Mouse (Mus musculus): ENCODE measurements at regions not wholly inside any gene's neighbourhood (a gene's known extent, or its start where the extent isn't known, plus 50 kb on each side); places are given as distances from the start of the nearest gene placed in this dataset.

DNA sequence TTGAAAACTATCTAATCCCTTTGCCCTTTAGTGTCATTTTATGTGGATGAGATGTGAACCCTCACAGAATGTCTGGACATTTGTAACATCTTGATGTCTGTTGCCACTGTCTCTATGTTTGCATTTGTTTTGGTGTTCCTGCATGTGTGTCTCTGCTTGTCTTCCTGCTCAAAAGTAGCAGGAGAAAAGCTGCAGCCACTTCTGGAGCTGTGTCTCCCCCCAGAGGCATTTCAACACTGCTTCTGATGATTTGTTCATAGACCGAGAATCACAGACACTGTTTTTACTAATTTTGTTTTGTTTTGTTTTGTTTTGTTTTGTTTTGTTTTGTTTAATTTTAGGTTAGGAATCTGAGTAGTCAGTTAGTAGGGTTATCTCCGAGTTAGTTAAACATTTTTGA lies 883.8 kb downstream of the Gbe1 start:
- DNase-seq: no peak

DNA sequence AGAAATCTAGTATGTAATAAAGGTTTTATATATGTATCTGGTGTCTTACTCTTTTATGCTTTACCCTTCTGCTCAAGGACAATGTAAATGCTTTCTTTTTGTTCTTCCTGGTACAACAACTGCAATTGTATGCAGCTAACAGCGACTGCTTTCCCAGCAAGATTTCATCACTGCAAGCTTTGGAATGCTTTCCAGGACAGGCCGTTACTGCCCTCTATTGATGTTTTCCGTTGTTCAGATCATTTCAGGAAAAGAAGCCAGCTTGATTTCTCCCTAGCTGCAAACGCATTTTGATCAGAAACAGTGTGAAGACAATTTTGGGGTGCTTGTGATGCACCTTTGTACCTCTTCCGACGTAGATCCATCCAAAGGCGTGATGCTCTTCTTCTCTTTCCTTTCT lies 895.1 kb downstream of the Gbe1 start:
- no peak for DNase-seq

DNA sequence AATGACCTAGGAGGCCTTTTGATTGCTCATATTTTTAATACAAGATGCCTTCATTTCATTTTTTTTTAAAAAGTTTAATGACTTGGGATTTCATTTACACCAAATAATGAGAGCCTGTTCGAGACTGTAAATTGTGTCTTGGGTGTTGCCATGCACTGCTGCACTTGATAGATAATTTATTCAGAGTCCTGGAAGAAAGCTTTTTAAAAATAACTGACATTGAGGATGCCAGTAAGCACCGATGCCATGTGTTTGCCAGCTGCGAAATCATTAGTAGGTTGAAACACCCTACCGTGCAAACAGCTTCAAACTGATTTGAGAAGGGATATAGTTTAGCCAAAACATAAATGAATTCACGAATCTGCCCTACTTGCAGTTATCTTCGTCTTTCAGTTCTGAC lies 910.7 kb downstream of the Gbe1 start:
- DNase-seq: no peak

DNA sequence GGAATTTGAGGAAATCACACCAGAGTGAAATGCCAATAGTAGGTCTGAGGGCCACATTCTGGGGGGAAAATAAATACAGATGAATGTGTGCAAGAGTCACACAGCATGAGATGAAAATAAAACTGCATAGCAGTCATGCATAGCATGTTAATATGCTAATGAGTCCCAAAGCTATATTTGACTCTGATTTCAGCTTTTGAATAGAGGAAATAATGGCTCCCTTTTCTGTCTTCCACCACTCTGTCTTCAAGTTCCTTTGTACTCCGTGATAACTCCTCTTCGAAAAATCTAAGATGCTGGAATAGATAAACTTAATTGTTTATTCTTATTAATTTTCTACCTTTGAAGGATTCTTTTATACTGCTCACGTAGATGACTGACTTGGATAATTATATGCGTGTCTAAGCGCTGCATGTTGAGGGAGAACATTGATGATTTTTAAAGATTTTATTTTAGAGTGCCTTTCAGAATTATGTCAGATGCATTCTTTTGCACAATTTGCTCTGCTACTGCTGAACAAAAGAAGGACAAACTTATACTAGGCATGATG lies 916.4 kb downstream of the Gbe1 start:
- DNase-seq: no peak

DNA sequence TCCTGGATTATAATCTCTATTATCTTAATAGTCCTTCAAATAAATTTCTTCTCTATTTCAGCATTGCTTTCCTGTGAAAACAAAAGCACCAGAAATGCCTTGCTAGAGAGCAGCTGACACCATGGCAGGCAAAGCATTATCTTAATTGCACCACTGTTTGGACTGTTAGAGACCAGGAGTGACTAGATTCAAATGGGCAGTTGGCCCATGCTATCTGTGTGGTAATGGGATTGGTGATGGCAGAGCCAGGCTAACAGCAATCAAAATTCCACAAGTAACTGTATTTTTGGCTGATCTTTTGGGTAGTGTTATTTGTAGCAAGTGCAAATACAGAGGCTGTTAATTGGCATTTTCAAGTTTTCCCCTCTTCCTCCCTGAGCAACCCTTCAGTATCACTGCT lies 929.3 kb downstream of the Gbe1 start:
- no peak for DNase-seq

DNA sequence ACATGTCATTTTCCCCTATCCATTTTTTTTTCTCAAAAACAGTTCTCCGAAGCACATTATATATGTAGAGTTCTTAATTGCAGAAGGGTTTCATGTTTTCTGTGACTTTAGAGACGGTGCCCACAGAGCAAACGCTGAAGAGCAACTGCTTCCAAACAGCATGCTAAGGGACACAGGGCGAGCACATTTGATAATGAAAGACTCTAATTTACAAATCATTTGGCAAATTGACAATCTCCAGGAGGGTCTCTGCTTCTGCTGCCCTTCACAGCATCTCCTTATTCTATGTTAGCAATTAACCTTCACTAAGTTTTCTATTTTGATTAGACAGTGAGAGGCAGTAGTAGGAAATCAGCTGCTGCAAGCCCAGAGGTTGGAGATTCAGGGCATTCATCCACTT lies 929.7 kb downstream of the Gbe1 start:
- no peak for DNase-seq

DNA sequence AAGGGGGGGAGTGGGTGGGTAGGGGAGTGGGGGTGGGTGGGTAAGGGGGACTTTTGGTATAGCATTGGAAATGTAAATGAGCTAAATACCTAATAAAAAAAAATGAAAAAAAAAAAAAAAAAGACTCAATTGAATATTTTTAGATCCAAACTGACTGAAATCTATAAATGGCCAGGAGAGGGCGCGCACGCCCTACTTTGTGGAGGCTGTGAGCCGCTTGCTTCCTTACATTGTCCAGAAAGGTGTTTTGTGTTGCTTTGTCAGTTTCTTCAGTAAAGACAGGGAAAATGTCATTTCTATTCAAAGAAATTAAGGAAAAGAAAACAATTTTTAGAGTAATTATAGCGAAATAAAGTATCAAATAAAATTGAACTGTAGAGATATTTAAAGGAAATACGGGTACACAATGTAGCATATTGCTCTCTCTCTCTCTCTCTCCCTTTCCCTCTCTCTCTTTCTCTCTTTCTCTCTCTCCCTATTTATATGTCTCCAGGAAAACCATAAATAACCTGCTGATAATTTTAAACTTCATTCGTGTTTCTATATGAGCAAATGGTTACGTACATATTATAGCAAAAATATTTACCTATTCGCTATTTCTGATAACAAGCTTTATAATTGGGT lies 933.9 kb downstream of the Gbe1 start:
- peak; percentile 49 to 71 for DNase-seq

DNA sequence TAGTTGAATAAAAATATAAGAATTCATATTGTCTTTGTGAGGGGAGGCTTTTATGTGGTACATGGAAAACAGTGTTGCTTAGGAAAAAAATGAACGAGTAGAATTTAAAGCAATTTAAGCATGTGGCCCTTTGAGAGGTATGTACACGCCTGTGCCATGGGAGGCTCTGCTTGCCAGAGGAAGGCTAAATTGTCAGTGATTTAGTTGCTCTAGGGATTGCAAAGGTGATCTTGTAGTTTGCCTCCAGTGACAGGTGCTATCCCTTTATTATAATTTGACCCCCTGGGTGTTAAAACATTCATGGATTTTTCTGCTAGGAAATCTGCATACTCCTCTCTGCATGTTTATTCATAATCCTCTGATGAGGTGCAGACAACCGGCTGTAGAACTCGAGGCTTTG lies 942.0 kb downstream of the Gbe1 start:
- DNase-seq: no peak

DNA sequence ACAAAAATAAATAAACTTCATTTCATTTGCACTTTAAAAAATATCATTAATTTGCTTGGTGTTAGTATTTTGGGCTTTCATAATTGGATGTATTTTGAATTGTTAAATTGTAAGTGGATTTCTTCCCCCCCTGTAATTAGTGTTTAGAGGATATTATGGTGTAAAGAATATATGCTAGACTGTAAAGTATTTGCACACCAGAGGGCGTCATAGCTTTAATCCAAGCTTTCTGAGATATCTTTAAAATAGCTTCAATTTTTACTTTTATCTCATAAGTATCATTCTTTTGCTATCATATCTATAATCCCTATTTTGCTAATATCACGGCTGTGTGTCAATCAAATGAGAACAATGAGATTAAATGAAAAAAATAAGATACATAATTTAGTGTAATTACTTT lies 942.4 kb downstream of the Gbe1 start:
- DNase-seq: no peak

DNA sequence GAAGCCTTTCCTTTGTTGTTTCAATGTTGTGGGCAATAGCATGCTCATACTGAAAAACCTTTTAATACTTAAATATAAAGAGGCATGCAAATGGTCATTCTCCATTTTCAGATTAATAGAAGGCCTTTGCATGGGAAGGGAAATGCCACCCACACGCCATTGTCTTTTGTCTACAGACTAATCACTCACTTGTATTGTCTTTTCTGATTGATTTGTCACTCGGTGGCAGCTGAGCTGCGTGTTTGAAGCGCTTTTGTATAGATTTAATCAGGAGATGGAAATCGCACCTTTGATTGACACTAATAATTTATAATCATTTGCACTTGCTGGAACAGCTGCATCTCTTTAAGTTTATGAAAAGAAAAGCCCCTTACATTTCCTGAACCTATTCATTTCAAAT lies 953.4 kb downstream of the Gbe1 start:
- no peak for DNase-seq
